Comparison of ENCODE assay signal across 27 mouse cellular contexts in the genomic region with DNA sequence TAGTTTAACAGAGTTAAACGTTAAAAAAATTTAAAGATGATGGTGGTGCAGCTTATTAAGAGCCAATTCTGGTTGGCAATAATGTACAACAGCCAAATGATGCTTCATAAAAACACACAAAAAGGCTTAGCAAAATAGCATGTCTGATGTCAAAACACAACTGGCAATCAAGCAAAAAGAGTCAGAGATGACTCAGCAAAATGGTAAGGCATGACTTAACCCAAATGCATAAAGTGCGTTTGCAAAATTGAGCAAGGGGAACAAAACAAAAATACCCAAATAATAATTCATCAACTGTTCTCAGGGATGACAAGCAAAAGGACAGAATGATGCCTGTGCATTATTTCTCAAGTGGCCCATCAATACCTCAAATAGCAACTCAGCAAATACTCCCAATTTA.
"Had no signal": no experiment of that assay in that cellular context is flagged by ENCODE, and none has a peak within 500 bp of the region (broad histone marks: within the 10 kb centered on the region; RNA-seq: fewer than 3 reads in every experiment).

No protein-coding gene starts in this region.

- H3K4me2 ChIP-seq: embryonic facial prominence, embryonic 12.5 days; embryonic facial prominence, embryonic 13.5 days; embryonic facial prominence, embryonic 15.5 days; forebrain, embryonic 12.5 days; forebrain, embryonic 13.5 days; forebrain, embryonic 15.5 days had no signal

- H3K4me3 ChIP-seq: embryonic facial prominence, embryonic 10.5 days; embryonic facial prominence, embryonic 12.5 days; embryonic facial prominence, embryonic 13.5 days; embryonic facial prominence, embryonic 15.5 days; erythroblast, embryonic 14.5 days; forebrain, embryonic 10.5 days; forebrain, embryonic 12.5 days; forebrain, embryonic 13.5 days; forebrain, embryonic 15.5 days; heart, adult 2 months; heart, embryonic 10.5 days had no signal

- H3K9ac ChIP-seq: embryonic facial prominence, embryonic 12.5 days; embryonic facial prominence, embryonic 13.5 days; embryonic facial prominence, embryonic 15.5 days; forebrain, embryonic 12.5 days; forebrain, embryonic 13.5 days; forebrain, embryonic 15.5 days; forebrain, postnatal 0 days had no signal

- H3K4me1 ChIP-seq: embryonic facial prominence, embryonic 10.5 days; embryonic facial prominence, embryonic 12.5 days; embryonic facial prominence, embryonic 13.5 days; embryonic facial prominence, embryonic 15.5 days; forebrain, embryonic 10.5 days; forebrain, embryonic 12.5 days; forebrain, embryonic 13.5 days; forebrain, embryonic 15.5 days; heart, embryonic 10.5 days had no signal

- H3K9me3 ChIP-seq: embryonic facial prominence, embryonic 10.5 days; embryonic facial prominence, embryonic 12.5 days; embryonic facial prominence, embryonic 13.5 days; embryonic facial prominence, embryonic 15.5 days; forebrain, embryonic 10.5 days; forebrain, embryonic 12.5 days; forebrain, embryonic 13.5 days; forebrain, embryonic 15.5 days; heart, embryonic 10.5 days had no signal

- ATAC-seq: forebrain, embryonic 13.5 days; forebrain, embryonic 14.5 days; forebrain, embryonic 15.5 days; forebrain, embryonic 16.5 days; forebrain, postnatal 0 days had no signal

- H3K27ac ChIP-seq: embryonic facial prominence, embryonic 10.5 days; embryonic facial prominence, embryonic 12.5 days; embryonic facial prominence, embryonic 13.5 days; embryonic facial prominence, embryonic 15.5 days; forebrain, embryonic 10.5 days; forebrain, embryonic 12.5 days; forebrain, embryonic 13.5 days; forebrain, embryonic 15.5 days; heart, adult 2 months; heart, embryonic 10.5 days had no signal

- DNase-seq: cerebellum, adult 9-10 months; cerebellum, adult 9-11 months; cerebellum, postnatal 10 days; cerebellum, postnatal 14 days; cerebellum, postnatal 25 days; cerebellum, postnatal 36 days; embryo, embryonic 11 days; forebrain, postnatal 0 days; gastrocnemius, postnatal 10 days; gastrocnemius, postnatal 14 days; gastrocnemius, postnatal 25 days; gastrocnemius, postnatal 36 days; heart, adult 11 months; heart, adult 18-20 months; heart, adult 2 months had no signal

- H3K36me3 ChIP-seq: embryonic facial prominence, embryonic 10.5 days; embryonic facial prominence, embryonic 12.5 days; embryonic facial prominence, embryonic 13.5 days; embryonic facial prominence, embryonic 15.5 days; forebrain, embryonic 10.5 days; forebrain, embryonic 12.5 days; forebrain, embryonic 15.5 days; heart, embryonic 10.5 days had no signal

- H3K27me3 ChIP-seq: embryonic facial prominence, embryonic 12.5 days; embryonic facial prominence, embryonic 13.5 days; embryonic facial prominence, embryonic 15.5 days; forebrain, embryonic 12.5 days; forebrain, embryonic 13.5 days; forebrain, embryonic 15.5 days had no signal
